Mouse (Mus musculus): ENCODE results near the gene Gm3336. TPM values are rescaled to one million over a fixed set of nuclear protein-coding genes. Genes with fewer than 3 reads are reported as not detected.

Gene Gm3336
- polyA plus RNA-seq, 1 experiment: 73.6 TPM

DNA sequence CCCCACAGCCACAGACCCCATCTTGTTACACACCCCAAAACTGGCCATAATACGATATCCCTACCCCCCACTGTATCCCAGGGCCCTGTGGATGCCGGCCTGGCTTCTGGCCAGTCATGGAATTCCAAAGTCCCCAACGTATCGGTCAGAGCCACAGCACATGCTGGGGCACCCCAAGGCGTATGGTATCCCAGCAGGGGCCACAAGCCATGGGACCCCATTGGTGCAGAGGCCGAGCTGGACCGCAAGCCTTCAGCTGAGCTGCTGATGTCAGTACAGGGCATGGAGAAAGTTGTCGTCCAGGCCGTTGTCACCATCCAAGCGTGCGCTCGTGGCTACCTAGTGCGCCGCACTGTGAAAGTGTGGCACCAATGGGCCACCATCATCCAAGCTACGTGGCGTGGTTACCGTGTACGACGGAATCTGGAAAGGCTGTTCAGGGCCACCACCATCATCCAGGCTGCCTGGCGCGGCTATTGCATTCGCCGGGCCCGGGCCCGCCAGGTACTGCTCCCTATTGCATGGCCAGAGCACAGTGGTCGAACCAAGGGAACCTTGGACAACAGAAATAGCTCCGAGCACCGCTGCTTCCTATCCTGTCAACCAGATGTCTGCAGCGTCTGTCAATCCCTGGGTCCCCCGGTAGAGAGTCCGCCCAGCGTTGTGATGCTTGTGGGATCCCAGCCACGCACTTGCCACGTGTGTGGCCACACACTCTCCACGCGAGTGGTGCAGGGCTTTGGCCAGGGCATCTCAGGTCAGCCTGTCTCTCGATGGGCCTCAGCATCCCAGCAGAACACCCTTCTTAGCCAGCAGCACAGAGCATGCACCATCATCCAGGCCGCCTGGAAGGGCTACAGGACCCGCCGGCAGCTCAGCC is 1.6 kb upstream of the Gm3336 start:
- H3K27me3 ChIP-seq (ENCODE audit: control insufficient read depth, insufficient read depth, low read length): no peaks in the 10 kb centered on the region
- H3K4me1 ChIP-seq (ENCODE audit: control insufficient read depth, insufficient read depth, insufficient read length, low read length): peaks cover 6% of the 10 kb centered on the region
- 85% methylated on average over 40 of the region's 40 CpGs for WGBS
- TF ChIP-seq POLR2A (IDR thresholded peaks at IDR 0.05; ENCODE audit: low read depth, low read length) (no peak), CTCF (IDR thresholded peaks at IDR 0.05; ENCODE audit: extremely low read depth, insufficient read length, insufficient replicate concordance, low read depth, low read length) (no peak)
- H3K27ac ChIP-seq (ENCODE audit: insufficient read depth, low read depth, low read length): no peak overlapping the region
- H3K4me3 ChIP-seq (ENCODE audit: low read depth, low read length): no peak overlapping the region
- no peaks in the 10 kb centered on the region for H3K36me3 ChIP-seq (ENCODE audit: control insufficient read depth, insufficient read depth, low read length)

GRCm38 (mm10) chr8:70719796-70720270 is 1.5 kb downstream of the Gm3336 start:
- Histone ChIP-seq H3K27ac (ENCODE audit: insufficient read depth, low read depth, low read length) (peak overlapping the region; percentile 81), H3K27me3 (ENCODE audit: control insufficient read depth, insufficient read depth, low read length) (no peaks in the 10 kb centered on the region), H3K4me3 (ENCODE audit: low read depth, low read length) (peak overlapping the region; percentile 1; the same call in 1 of the 2 replicates), H3K36me3 (ENCODE audit: control insufficient read depth, insufficient read depth, low read length) (no peaks in the 10 kb centered on the region), H3K4me1 (ENCODE audit: control insufficient read depth, insufficient read depth, insufficient read length, low read length) (peaks cover 6% of the 10 kb centered on the region)
- whole genome bisulfite sequencing: 22% methylated on average over 9 of the region's 9 CpGs
- TF ChIP-seq POLR2A (IDR thresholded peaks at IDR 0.05; ENCODE audit: low read depth, low read length): no peak
- no peak for TF ChIP-seq CTCF (IDR thresholded peaks at IDR 0.05; ENCODE audit: extremely low read depth, insufficient read length, insufficient replicate concordance, low read depth, low read length)

DNA sequence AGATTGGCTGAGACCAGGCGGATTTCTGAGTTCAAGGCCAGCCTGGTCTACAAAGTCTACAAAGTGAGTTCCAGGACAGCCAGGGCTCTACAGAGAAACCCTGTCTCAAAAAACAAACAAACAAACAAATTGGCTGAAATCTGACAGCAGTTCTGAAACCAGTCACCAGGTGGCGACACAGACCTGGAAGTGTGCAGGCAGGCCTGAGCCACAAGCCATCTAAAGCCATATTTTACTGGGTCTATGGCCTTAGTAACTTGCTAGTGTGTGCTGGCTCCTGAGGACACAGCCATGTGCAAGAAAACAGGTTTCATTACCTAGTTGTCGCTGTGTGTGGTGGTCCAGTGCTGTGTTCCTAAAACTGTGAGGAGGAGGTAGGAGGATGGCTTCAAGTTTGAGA is 2.4 kb downstream of the Gm3336 start:
- WGBS: 6% methylated on average over 3 of the region's 3 CpGs
- TF ChIP-seq POLR2A (IDR thresholded peaks at IDR 0.05; ENCODE audit: low read depth, low read length) (no peak), CTCF (IDR thresholded peaks at IDR 0.05; ENCODE audit: extremely low read depth, insufficient read length, insufficient replicate concordance, low read depth, low read length) (peak; percentile 83; the same call in 1 of the 2 replicates)
- Histone ChIP-seq H3K4me1 (ENCODE audit: control insufficient read depth, insufficient read depth, insufficient read length, low read length) (peaks cover 6% of the 10 kb centered on the region), H3K4me3 (ENCODE audit: low read depth, low read length) (no peak overlapping the region), H3K27ac (ENCODE audit: insufficient read depth, low read depth, low read length) (no peak overlapping the region), H3K27me3 (ENCODE audit: control insufficient read depth, insufficient read depth, low read length) (no peaks in the 10 kb centered on the region), H3K36me3 (ENCODE audit: control insufficient read depth, insufficient read depth, low read length) (no peaks in the 10 kb centered on the region)

- WGBS: 95% methylated on average over 8 of the region's 8 CpGs
- H3K27ac ChIP-seq (ENCODE audit: insufficient read depth, low read depth, low read length): no peak overlapping the region
Observed at GRCm38 (mm10) chr8:70721601-70722000, 3.3 kb downstream of the Gm3336 start.

DNA sequence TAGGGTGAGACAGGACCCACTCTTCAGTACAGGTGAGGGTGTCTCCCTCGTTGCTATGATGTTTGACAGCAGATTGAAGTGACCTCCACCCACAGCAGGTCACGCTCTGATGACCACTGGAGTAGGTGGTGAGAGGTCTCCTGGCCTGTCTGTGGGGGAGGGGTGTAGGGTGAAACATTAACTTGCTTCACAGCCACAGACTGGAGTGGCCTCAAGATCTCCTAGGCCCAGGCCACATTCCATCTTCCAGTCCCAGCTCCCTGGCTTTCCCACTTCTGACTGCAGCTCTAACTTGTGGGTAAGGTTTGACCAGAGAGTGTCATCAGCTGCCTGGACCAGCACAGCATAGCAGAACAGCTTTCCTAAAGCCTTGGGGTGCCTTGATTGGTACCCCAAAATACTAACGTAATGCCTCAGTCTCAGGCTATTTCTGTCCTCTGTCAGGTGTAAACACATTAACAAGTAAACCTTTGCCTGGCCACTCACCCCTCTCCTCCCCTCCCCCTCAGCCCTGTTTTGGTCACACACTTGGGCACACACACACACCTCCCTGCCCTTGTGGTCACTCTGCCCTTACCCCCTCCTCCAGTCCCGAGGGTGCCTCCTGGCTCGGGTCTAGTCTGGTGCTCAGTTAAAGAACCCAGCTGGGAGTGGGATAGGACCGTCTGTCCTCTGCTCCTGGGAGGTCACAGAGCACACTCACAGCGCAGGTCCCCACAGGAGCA is 5.3 kb downstream of the Gm3336 start, which contains the start of gene Pde4c:
TSS of gene Pde4c (plus strand) at position 235 of the 725 bp plus-strand sequence.
- Histone ChIP-seq H3K36me3 (ENCODE audit: control insufficient read depth, insufficient read depth, low read length) (no peaks in the 10 kb centered on the region), H3K4me1 (ENCODE audit: control insufficient read depth, insufficient read depth, insufficient read length, low read length) (peaks cover 4% of the 10 kb centered on the region; the same call in 1 of the 2 replicates), H3K27me3 (ENCODE audit: control insufficient read depth, insufficient read depth, low read length) (peaks cover 3% of the 10 kb centered on the region; the same call in 1 of the 2 replicates), H3K27ac (ENCODE audit: insufficient read depth, low read depth, low read length) (no peak within 1 kb of the TSS), H3K4me3 (ENCODE audit: low read depth, low read length) (no peak within 1 kb of the TSS)
- WGBS: 65% methylated on average over 7 of the region's 7 CpGs
- TF ChIP-seq POLR2A (IDR thresholded peaks at IDR 0.05; ENCODE audit: low read depth, low read length): no peak

More at GRCm38 (mm10) chr8:70721601-70722000, 3.3 kb downstream of the Gm3336 start:
- peaks cover 6% of the 10 kb centered on the region for H3K4me1 ChIP-seq (ENCODE audit: control insufficient read depth, insufficient read depth, insufficient read length, low read length)
- TF ChIP-seq POLR2A (IDR thresholded peaks at IDR 0.05; ENCODE audit: low read depth, low read length): no peak
- no peak for TF ChIP-seq CTCF (IDR thresholded peaks at IDR 0.05; ENCODE audit: extremely low read depth, insufficient read length, insufficient replicate concordance, low read depth, low read length)
- peaks cover under 1% of the 10 kb centered on the region; the same call in 1 of the 2 replicates for H3K27me3 ChIP-seq (ENCODE audit: control insufficient read depth, insufficient read depth, low read length)
- no peak overlapping the region for H3K4me3 ChIP-seq (ENCODE audit: low read depth, low read length)
- no peaks in the 10 kb centered on the region for H3K36me3 ChIP-seq (ENCODE audit: control insufficient read depth, insufficient read depth, low read length)

DNA sequence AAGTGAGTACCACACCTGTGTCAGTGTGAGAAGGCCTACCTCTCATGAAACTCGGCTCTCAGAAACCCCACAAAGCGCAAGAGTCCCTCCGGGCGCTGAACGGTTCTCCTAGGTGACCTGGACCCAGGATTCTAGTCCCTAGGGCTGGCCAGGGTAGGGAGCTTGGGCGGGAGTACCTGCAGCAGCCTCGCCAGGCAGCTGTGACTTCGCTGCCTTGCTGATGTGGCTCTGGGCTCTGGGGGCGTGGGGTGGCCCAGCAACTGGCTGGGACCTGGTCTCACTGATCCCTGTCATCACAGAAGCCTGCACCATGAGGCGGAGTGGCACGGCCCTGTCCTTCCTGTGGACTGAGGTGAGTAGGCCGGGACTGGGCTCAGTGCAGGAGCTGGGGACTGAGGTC is 5.9 kb downstream of the Gm3336 start:
- peaks cover 3% of the 10 kb centered on the region; the same call in 1 of the 2 replicates for H3K27me3 ChIP-seq (ENCODE audit: control insufficient read depth, insufficient read depth, low read length)
- no peaks in the 10 kb centered on the region for H3K36me3 ChIP-seq (ENCODE audit: control insufficient read depth, insufficient read depth, low read length)
- H3K27ac ChIP-seq (ENCODE audit: insufficient read depth, low read depth, low read length): no peak overlapping the region
- WGBS: 83% methylated on average over 12 of the region's 12 CpGs
- TF ChIP-seq POLR2A (IDR thresholded peaks at IDR 0.05; ENCODE audit: low read depth, low read length) (no peak), CTCF (IDR thresholded peaks at IDR 0.05; ENCODE audit: extremely low read depth, insufficient read length, insufficient replicate concordance, low read depth, low read length) (no peak)
- H3K4me3 ChIP-seq (ENCODE audit: low read depth, low read length): no peak overlapping the region
- H3K4me1 ChIP-seq (ENCODE audit: control insufficient read depth, insufficient read depth, insufficient read length, low read length): peaks cover 4% of the 10 kb centered on the region; the same call in 1 of the 2 replicates

Data from small intestine, adult 2 months (tissue).